Mouse (Mus musculus) left cerebral cortex, postnatal 25 days (tissue): ENCODE measurements around the gene Pou6f2. TPM values are rescaled to one million over a fixed set of nuclear protein-coding genes. Genes with fewer than 3 reads are reported as not detected.
A peak's percentile ranks its signal among the peaks of the same experiment; 100 is the strongest.

Source experiments
- DNase-seq, 2 experiments: peaks; one replicate each; pipeline ENCODE4 v3.0.0; 2022; ENCODE audit warnings: low spot score in 2 of 2, mixed read lengths in 1 of 2
- intact Hi-C: fragments of 180-260 bp; cut with DNase I; formaldehyde crosslinking; loops from one replicate; pipeline ENCODE4 v1.15.1; 2025
- total RNA-seq, 2 experiments: library from RNA; stranded (reverse); gene quantifications; 2 replicates each; pipeline ENCODE4 v1.2.3; 2021

Pou6f2 gene
- 1 to 10 TPM; 3.5 to 5.8 TPM for total RNA-seq

- intact Hi-C loops, result no loop called here
These were observed at the start of gene Pou6f2 for GRCm38 (mm10) chr13:18397586-18397985. Gene Pou6f2, minus strand, starts transcription at chr13:18397686.

GRCm38 (mm10) chr13:18439858-18440257 lies 42.4 kb upstream of the Pou6f2 start:
- no peak for DNase-seq
- intact Hi-C loops, result no loop called here

More at GRCm38 (mm10) chr13:18397586-18397985, at the start of gene Pou6f2:
- DNase-seq, result no peak

- intact Hi-C loops, result no loop called here
- DNase-seq, result peak in 1 of 2 experiments; percentile 51
These were observed 9.8 kb downstream of the Pou6f2 start for GRCm38 (mm10) chr13:18387673-18388072.

GRCm38 (mm10) chr13:18363373-18363772 lies 34.1 kb downstream of the Pou6f2 start:
- no peak for DNase-seq
- intact Hi-C loops, result no loop called here

- DNase-seq, result no peak
These were observed 52.7 kb downstream of the Pou6f2 start for GRCm38 (mm10) chr13:18344580-18345333.

GRCm38 (mm10) chr13:18338910-18339501 lies 58.5 kb downstream of the Pou6f2 start:
- DNase-seq, result peak; percentile 16 to 53

More at GRCm38 (mm10) chr13:18344580-18345333, 52.7 kb downstream of the Pou6f2 start:
- intact Hi-C loops, result no loop called here

DNA sequence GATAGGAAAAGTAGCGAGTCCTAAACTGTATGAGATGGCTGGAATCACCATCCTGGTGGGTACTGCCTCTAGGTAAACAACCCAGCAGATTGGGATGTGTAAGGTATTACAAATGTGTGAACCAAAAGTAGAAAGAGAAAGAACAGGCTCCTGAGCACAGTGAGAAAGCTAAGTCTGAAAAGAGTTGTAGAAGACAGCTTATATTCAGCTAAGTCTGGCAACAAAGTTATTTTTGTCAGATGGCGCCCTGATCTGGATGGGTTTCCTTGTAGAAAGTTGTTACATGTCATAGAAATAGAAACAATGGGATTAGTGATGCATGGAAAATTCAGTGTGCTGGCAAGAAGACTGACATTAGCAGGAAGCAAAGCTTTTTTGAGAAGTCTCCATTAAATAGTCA lies 59.5 kb downstream of the Pou6f2 start:
- DNase-seq, result peak; percentile 30 to 88
- intact Hi-C loops, result loop anchor here (5.0 kb wide), 3 partner anchors 149 to 359 kb away; no protein-coding TSS in a partner anchor

More at GRCm38 (mm10) chr13:18338910-18339501, 58.5 kb downstream of the Pou6f2 start:
- intact Hi-C loops, result loop anchor here (5.0 kb wide), 3 partner anchors 148 to 358 kb away; no protein-coding TSS in a partner anchor

DNA sequence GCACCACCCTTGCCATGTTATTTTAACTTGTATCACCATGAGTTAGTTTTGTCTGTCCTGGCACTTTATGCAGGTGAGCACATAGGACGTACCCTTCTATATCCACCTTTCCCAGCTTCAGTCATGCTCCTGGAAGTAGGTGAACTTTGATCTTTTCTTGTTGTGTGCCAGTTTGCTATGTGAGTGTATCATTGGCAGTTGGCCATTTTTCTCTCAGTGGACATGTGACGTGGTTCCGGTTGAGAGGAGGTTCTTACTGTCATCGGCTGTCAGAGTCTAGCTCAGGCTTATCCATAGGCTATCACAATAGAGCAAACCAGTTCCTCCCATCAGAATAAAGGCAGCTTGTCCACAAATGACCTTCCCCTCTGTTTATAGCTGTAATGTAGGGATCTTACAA lies 63.5 kb downstream of the Pou6f2 start:
- DNase-seq, result no peak
- intact Hi-C loops, result no loop called here

DNA sequence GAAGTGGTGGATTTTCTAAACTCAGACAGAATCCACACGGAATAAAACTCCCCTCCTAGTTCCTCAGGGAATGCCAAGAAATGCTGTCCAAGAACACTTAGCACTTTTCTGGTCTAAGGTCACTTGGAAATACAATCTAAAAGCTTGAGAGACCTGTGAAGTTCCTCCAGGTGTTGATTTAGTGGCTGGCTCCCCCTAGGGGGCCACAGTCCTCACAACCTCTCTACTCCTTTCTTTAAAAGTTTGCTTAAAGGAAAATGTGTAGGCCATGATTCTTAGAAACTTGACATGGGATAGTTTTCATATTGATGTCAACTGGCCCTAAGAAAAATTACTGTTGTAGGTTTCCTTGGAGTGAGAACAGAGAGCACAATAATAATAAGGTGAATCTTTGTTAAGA lies 64.9 kb downstream of the Pou6f2 start:
- no peak for DNase-seq
- intact Hi-C loops, result no loop called here

DNA sequence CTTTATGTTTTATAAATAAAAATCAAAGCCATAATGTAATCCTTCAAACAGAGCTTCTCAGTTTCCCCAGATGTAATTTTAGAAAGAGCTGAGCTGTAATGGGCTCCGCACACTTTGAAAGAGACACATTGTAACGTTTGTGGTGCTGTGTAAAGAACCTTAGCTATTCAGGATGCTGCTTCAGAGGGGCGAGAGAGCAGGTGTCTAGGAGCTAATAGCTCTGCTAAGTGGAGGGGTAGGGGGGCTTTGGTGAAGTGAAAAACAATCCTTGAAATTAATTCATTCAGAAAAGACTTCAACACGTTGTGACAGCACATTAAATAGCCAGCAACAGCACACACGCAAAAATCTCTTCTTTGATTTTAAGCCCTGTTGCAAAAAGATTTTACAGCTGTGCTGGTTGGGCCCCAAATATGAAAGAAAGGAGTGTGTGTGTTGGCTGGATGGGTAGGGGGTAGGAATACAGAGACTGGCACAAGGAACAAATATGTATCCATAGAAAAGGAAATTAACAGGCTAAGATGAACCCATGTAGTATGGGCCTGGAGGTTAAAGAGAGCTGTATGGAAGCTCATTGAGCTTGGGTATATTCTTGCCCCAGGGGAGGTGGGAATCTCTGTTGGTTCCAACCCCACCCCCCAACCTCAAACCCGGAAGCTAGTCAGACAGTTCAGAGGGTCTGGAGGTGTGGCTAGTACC lies 73.4 kb downstream of the Pou6f2 start:
- DNase-seq, result no peak
- intact Hi-C loops, result no loop called here

DNA sequence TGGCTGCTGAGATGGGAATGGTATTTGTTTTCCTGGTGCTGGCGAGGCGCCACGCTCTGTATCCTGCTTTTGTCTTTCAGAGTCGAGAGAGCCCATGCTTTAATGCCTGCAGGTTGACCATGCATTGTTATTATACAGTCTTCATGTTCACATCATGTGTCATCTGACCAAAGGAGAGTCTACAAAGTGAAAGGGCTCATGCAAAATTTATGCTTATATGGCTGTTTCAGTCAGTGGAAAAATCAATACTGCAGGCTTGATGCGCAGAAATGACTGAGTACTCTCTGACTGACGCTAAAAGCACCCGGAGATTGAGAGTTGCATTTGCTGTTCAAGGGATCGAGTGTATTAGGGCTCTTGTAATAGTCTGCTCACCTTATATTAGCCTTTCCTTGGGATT lies 74.1 kb downstream of the Pou6f2 start:
- intact Hi-C loops, result no loop called here
- no peak for DNase-seq

GRCm38 (mm10) chr13:18312613-18313012 lies 84.9 kb downstream of the Pou6f2 start:
- intact Hi-C loops, result no loop called here
- no peak for DNase-seq

DNA sequence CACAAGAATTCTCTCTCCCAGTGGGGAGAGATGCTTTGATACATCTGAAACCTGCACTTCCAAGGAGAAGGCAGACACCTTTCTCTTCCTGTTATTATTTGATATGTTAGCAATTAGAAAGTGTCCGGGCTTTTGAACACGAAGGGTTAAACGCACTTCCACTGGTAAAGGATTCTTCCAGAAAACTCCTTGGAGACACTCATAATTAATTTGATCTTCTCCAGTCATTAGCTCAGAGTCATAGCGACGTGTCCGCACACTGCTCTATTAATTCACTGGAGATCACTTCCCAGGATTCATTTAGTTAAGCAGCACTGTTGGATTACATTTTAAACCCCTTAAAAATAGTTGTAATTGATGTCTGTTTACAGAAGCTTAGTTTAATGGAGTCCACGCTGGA lies 88.5 kb downstream of the Pou6f2 start:
- intact Hi-C loops, result no loop called here
- no peak for DNase-seq

DNA sequence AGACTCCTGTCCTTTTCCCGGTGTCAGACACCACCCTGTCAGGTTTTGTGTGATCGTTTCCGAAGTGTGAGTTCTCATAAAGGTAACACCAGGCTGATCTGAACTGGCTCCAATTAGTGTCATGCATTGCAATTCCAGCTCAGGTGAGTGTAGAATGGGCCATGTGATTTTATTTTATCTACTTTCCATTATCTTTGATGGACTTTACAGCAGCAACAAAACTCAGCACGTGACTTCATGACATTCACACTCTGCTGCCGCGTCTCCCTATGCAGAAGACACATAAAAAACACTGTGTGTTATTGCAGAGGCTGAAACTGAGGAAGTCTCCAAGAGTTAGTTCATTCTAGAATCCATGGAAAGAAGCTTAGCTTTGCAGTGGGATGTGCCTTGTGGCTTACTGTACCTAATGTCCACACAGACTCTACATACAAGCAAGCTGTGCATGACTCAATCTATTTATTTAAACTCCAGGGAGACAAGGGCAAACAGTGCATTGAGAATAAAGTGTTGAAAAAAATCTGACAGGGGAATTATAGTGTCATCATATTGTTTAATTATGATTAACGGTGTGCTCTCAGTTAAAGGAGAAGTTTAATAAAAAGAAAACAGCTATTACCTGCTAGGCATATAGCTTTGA lies 90.9 kb downstream of the Pou6f2 start:
- no peak for DNase-seq
- intact Hi-C loops, result no loop called here

DNA sequence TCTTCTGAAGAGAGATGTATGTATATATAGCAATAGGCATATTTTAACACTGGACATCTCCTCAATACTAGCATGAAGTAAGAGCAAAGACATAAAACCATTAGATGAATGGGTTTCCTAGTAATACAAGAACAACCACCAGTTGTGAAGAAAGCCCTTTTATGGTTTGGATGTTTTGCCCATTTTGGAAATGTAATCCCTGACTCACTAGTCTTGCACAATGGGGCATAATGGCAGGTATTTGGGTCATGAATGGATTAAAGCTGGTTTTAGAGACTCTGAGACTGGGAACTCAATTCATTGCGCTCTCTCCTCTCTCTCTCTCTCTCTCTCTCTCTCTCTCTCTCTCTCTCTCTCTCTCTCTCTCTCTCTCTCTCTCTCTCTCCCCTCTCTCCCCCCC lies 97.5 kb downstream of the Pou6f2 start:
- intact Hi-C loops, result no loop called here

GRCm38 (mm10) chr13:18293438-18293837 lies 104.0 kb downstream of the Pou6f2 start:
- no peak for DNase-seq
- intact Hi-C loops, result no loop called here

More for the DNA sequence above, 97.5 kb downstream of the Pou6f2 start:
- DNase-seq, result no peak

DNA sequence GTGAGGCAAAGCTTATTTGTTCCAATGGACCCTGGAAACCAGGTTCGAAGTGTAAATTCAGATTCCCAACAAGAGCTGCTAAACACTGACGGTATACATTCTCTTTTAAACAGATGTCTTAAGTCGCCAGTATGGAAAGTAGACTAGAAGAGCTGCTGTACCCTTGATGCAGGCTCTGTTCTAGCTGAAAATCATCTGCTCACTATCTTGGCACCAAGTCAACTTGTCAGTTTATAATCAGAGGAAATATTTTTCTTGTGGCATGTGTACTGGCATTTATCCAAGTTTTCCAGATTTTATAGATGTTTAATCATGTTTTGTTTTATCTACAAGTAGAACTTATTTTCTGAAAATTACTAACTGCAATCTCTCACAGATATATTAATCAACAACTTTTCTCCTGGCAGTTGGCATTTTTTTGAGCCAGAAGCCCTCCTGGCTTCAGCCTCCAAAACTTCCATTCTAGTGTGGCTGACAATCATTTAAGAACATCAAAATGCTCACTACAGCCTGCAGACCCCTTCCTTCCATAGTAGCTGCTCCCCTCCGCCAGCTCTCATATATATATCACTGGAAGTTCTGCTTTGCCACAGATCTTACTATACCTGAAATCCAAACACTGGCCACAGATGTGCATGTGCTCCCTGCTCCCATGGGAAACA lies 107.1 kb downstream of the Pou6f2 start:
- intact Hi-C loops, result no loop called here
- no peak for DNase-seq

GRCm38 (mm10) chr13:18287536-18287935 lies 110.0 kb downstream of the Pou6f2 start:
- no peak for DNase-seq
- intact Hi-C loops, result no loop called here

GRCm38 (mm10) chr13:18282361-18282982 lies 115.0 kb downstream of the Pou6f2 start:
- DNase-seq, result no peak
- intact Hi-C loops, result no loop called here
